In genomic region chr10:70138150-70138549, GRCm38 (mm10) we compare ENCODE assay signal across 10 mouse cellular contexts. TPM values are rescaled to one million over a fixed set of nuclear protein-coding genes. Genes with fewer than 3 reads are reported as not detected.
DNase-seq lines count a peak whose midpoint lies in the region; ATAC-seq and TF ChIP-seq lines count a peak whose summit lies in the region.
"Had no signal": no experiment of that assay in that cellular context is flagged by ENCODE, and none has a peak within 500 bp of the region (broad histone marks: within the 10 kb centered on the region; RNA-seq: fewer than 3 reads in every experiment).

No protein-coding gene starts in this region.

- H3K27ac ChIP-seq in heart, embryonic 12.5 days (ENCODE audit: poor library complexity, severe bottlenecking) = no peak overlapping the region
- peak overlapping the region; percentile 82; the same call in 1 of the 2 replicates for H3K27ac ChIP-seq in midbrain, embryonic 12.5 days (replicated peaks)
- no peak overlapping the region for H3K27ac ChIP-seq in kidney, embryonic 16.5 days (ENCODE audit: low read length)
- H3K27ac ChIP-seq: heart, embryonic 15.5 days had no signal

- peaks cover 45% of the 10 kb centered on the region for H3K4me1 ChIP-seq in heart, embryonic 12.5 days (replicated peaks)
- H3K4me1 ChIP-seq in E14TG2a.4 (replicated peaks; ENCODE audit: low read depth, low read length) = peaks cover 69% of the 10 kb centered on the region
- H3K4me1 ChIP-seq in midbrain, embryonic 12.5 days = peaks cover 21% of the 10 kb centered on the region
- H3K4me1 ChIP-seq in kidney, embryonic 16.5 days (ENCODE audit: insufficient read depth, low read length) = peaks cover 6% of the 10 kb centered on the region; the same call in 1 of the 2 replicates

- no peak overlapping the region for H3K4me2 ChIP-seq in heart, embryonic 12.5 days
- no peak overlapping the region for H3K4me2 ChIP-seq in midbrain, embryonic 12.5 days (replicated peaks)
- H3K4me2 ChIP-seq in kidney, embryonic 16.5 days (replicated peaks; ENCODE audit: low read depth, low read length) = no peak overlapping the region
- H3K4me2 ChIP-seq: heart, embryonic 15.5 days had no signal

- no peak for TF ChIP-seq CTCF in E14TG2a.4 (conservative IDR thresholded peaks at IDR 0.05; ENCODE audit: low read length)

- H3K27me3 ChIP-seq in heart, embryonic 12.5 days (replicated peaks) = no peaks in the 10 kb centered on the region
- H3K27me3 ChIP-seq in E14TG2a.4 (ENCODE audit: insufficient read depth, low read length) = no peaks in the 10 kb centered on the region
- H3K27me3 ChIP-seq in midbrain, embryonic 12.5 days = no peaks in the 10 kb centered on the region
- no peaks in the 10 kb centered on the region for H3K27me3 ChIP-seq in kidney, embryonic 16.5 days (ENCODE audit: insufficient read depth, low read length)
- H3K27me3 ChIP-seq: heart, embryonic 15.5 days had no signal

- ATAC-seq in heart, embryonic 12.5 days (ENCODE audit: insufficient number of reproducible peaks, low FRiP score) = peak; percentile 81
- peak; percentile 27; the same call in 1 of the 2 replicates for ATAC-seq in granulocyte monocyte progenitor cell, adult 5-6 weeks (replicated peaks; ENCODE audit: poor library complexity, severe bottlenecking)
- no peak for ATAC-seq in midbrain, embryonic 12.5 days (ENCODE audit: low FRiP score, low read depth)
- ATAC-seq in kidney, embryonic 16.5 days (ENCODE audit: low FRiP score, low TSS enrichment) = no peak
- ATAC-seq: forebrain, postnatal 0 days had no signal

- H3K36me3 ChIP-seq in heart, embryonic 12.5 days = peaks cover 17% of the 10 kb centered on the region
- H3K36me3 ChIP-seq in E14TG2a.4 (ENCODE audit: insufficient read depth, low read length) = peaks cover 12% of the 10 kb centered on the region
- peaks cover 8% of the 10 kb centered on the region for H3K36me3 ChIP-seq in midbrain, embryonic 12.5 days
- H3K36me3 ChIP-seq in kidney, embryonic 16.5 days (ENCODE audit: insufficient read depth, low read length) = peaks cover 8% of the 10 kb centered on the region

- 62% methylated on average over 8 of the region's 8 CpGs for WGBS in heart, embryonic 12.5 days
- 70% methylated on average over 8 of the region's 8 CpGs for WGBS in midbrain, embryonic 12.5 days
- WGBS in kidney, embryonic 16.5 days = 69% methylated on average over 8 of the region's 8 CpGs

- no peaks in the 10 kb centered on the region for H3K9me3 ChIP-seq in heart, embryonic 12.5 days (replicated peaks)
- H3K9me3 ChIP-seq in E14TG2a.4 (ENCODE audit: low read length) = no peaks in the 10 kb centered on the region
- no peaks in the 10 kb centered on the region for H3K9me3 ChIP-seq in midbrain, embryonic 12.5 days
- no peaks in the 10 kb centered on the region; the same call in 1 of the 2 replicates for H3K9me3 ChIP-seq in kidney, embryonic 16.5 days (ENCODE audit: low read length)
- H3K9me3 ChIP-seq: heart, embryonic 15.5 days had no signal

- no peak overlapping the region for H3K4me3 ChIP-seq in heart, embryonic 12.5 days
- H3K4me3 ChIP-seq in E14TG2a.4 (replicated peaks; ENCODE audit: low read length) = peak overlapping the region; percentile 24
- no peak overlapping the region for H3K4me3 ChIP-seq in midbrain, embryonic 12.5 days
- no peak overlapping the region for H3K4me3 ChIP-seq in kidney, embryonic 16.5 days (ENCODE audit: low read length)
- H3K4me3 ChIP-seq: heart, embryonic 15.5 days had no signal

- no peak overlapping the region for H3K9ac ChIP-seq in heart, embryonic 12.5 days
- no peak overlapping the region for H3K9ac ChIP-seq in midbrain, embryonic 12.5 days (replicated peaks)
- no peak overlapping the region for H3K9ac ChIP-seq in kidney, embryonic 16.5 days (replicated peaks; ENCODE audit: low read length)
- H3K9ac ChIP-seq: forebrain, postnatal 0 days; heart, embryonic 15.5 days had no signal

- DNase-seq in heart, adult 9 months (ENCODE audit: low spot score in 2 of 2) = no peak
- no peak for DNase-seq in testis, postnatal 10 days (ENCODE audit: low spot score)
- no peak for DNase-seq in frontal cortex, postnatal 14 days (ENCODE audit: low spot score in 2 of 2)
- DNase-seq: forebrain, postnatal 0 days had no signal

RNA-seq across cellular contexts. Expression of gene Ccdc6, which starts 41.2 kb away (rescaled TPM):
- polyA plus RNA-seq in heart, embryonic 12.5 days (2016; fragmentation: Nextera tagmentation; extraction: Ambion mirVana) = 16.2 and 16.9 TPM in 2 replicates
- 28.6 and 33.8 TPM in 2 replicates for total RNA-seq in granulocyte monocyte progenitor cell, adult 5-6 weeks (2014; fragmentation: Nextera tagmentation)
- total RNA-seq in granulocyte monocyte progenitor cell, adult 5-6 weeks (2017) = 17.7 and 18.8 TPM in 2 replicates
- polyA plus RNA-seq in midbrain, embryonic 12.5 days (2016; fragmentation: Nextera tagmentation; extraction: Ambion mirVana) = 16.2 and 17.1 TPM in 2 replicates
- 18.3 and 22.4 TPM in 2 replicates for polyA plus RNA-seq in kidney, embryonic 16.5 days (2015; fragmentation: Nextera tagmentation; extraction: Ambion mirVana)

Comparison
In these comparisons a context has a peak if more than half of its experiments do, and no peak if none do; other contexts are left out.
1. ATAC-seq: peak in heart, embryonic 12.5 days (single experiment) and granulocyte monocyte progenitor cell, adult 5-6 weeks (single experiment); none in midbrain, embryonic 12.5 days (single experiment) and kidney, embryonic 16.5 days (single experiment).